ENCODE assay signal across 8 mouse cellular contexts in the genomic region with DNA sequence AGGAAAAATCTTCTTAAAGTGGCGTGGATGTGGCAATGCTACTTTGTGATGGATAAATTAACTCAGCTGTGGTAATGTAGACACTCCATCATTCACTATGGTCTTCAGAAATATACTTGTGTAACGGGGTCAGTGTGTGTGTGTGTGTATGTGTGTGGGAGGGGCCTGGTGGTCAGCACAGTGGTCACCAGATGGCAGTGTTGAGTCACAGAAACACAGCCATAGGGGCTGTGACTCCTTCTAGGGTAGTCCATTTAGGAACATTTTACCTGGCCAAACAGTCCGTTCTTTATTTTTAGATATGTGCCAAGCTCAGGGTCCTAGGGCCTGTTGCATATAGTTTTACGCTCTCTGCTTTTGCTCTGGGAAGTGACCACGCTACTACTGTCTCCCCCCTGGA.
DNase-seq lines count a peak whose midpoint lies in the region; ATAC-seq and TF ChIP-seq lines count a peak whose summit lies in the region.

No protein-coding gene starts in this region.

- no peaks in the 10 kb centered on the region for H3K4me1 ChIP-seq in forebrain, postnatal 0 days (ENCODE audit: insufficient read depth)

- ATAC-seq in forebrain, postnatal 0 days: no peak

- no peak overlapping the region for H3K27ac ChIP-seq in layer of hippocampus, adult 2 months
- H3K27ac ChIP-seq in forebrain, postnatal 0 days (ENCODE audit: low read depth, low read length): no peak overlapping the region

- WGBS in forebrain, postnatal 0 days: 72% methylated on average over 5 of the region's 5 CpGs

- H3K27me3 ChIP-seq in forebrain, postnatal 0 days (ENCODE audit: insufficient read depth, low read length): no peaks in the 10 kb centered on the region

- no peaks in the 10 kb centered on the region for H3K9me3 ChIP-seq in forebrain, postnatal 0 days (ENCODE audit: low read length)

- no peak overlapping the region for H3K4me2 ChIP-seq in forebrain, postnatal 0 days (ENCODE audit: low read depth)

- peak; percentile 67 for TF ChIP-seq CTCF in layer of hippocampus, adult 2 months (conservative IDR thresholded peaks at IDR 0.05)
- peak; percentile 69 for TF ChIP-seq CTCF in forebrain, postnatal 0 days (IDR thresholded peaks at IDR 0.05; ENCODE audit: low read depth)

- peak; percentile 25 to 29 for DNase-seq in adrenal gland, adult 18-20 months (ENCODE audit: low spot score in 2 of 2)
- no peak for DNase-seq in adrenal gland, postnatal 4 days (ENCODE audit: low spot score in 2 of 2)
- peak in 1 of 2 experiments; percentile 14 for DNase-seq in layer of hippocampus, adult 2 months (ENCODE audit: low spot score in 2 of 2)
- DNase-seq in layer of hippocampus, adult 9-10 months (ENCODE audit: low spot score): no peak
- DNase-seq in R1 (ENCODE audit: low read depth, low spot score): peak; percentile 44
- peak; percentile 35 for DNase-seq in forebrain, postnatal 0 days
- peak; percentile 14 for DNase-seq in lung, postnatal 10 days
- no peak for DNase-seq in urinary bladder, postnatal 36 days (ENCODE audit: low spot score in 2 of 2)

- H3K36me3 ChIP-seq in forebrain, postnatal 0 days (ENCODE audit: insufficient read depth): no peaks in the 10 kb centered on the region

- no peak overlapping the region for H3K4me3 ChIP-seq in layer of hippocampus, adult 2 months
- no peak overlapping the region for H3K4me3 ChIP-seq in forebrain, postnatal 0 days (ENCODE audit: low read depth, low read length)

- no peak overlapping the region for H3K9ac ChIP-seq in forebrain, postnatal 0 days

Comparison
In these comparisons a context has a peak if more than half of its experiments do, and no peak if none do; other contexts are left out.
1. DNase-seq: peak in adrenal gland, adult 18-20 months (2 of 2), R1 (single experiment), forebrain, postnatal 0 days (single experiment) and lung, postnatal 10 days (single experiment); none in adrenal gland, postnatal 4 days (0 of 2), layer of hippocampus, adult 9-10 months (single experiment) and urinary bladder, postnatal 36 days (0 of 2).